Mouse (Mus musculus) forebrain, embryonic 14.5 days (tissue): ENCODE results near the gene Gapt. TPM values are rescaled to one million over a fixed set of nuclear protein-coding genes. Genes with fewer than 3 reads are reported as not detected.
A peak's percentile ranks its signal among the peaks of the same experiment; 100 is the strongest.

ENCODE experiments used
- ATAC-seq: fragments of 200-750 bp; cut with Nextera tagmentation; 2 replicates; pipeline ENCODE4 v1.8.0; 2017; ENCODE audit warnings: mild to moderate bottlenecking, moderate library complexity
- DNase-seq: peaks from one replicate; pipeline ENCODE4 v3.0.0-alpha.2; 2015; ENCODE audit warnings: low spot score
- H3K27ac ChIP-seq: fragments of 300-500 bp; sonication (generic); 2 replicates; pipeline ENCODE4 v1.5.1; 2014; ENCODE audit warnings: low read depth, mild to moderate bottlenecking, control low read depth, low read length, moderate library complexity
- H3K27me3 ChIP-seq: fragments of 300-500 bp; sonication (generic); replicated peaks from 2 replicates; pipeline ENCODE4 v1.6.1; 2014; ENCODE audit warnings: low read length, control low read depth, mixed read lengths; ENCODE audit not compliant: control insufficient read depth, insufficient read depth
- H3K36me3 ChIP-seq: fragments of 300-500 bp; sonication (generic); 2 replicates; pipeline ENCODE4 v1.6.1; 2014; ENCODE audit warnings: low read length, control low read depth; ENCODE audit not compliant: control insufficient read depth, insufficient read depth
- H3K4me1 ChIP-seq: fragments of 300-500 bp; sonication (generic); 2 replicates; pipeline ENCODE4 v1.6.1; 2014; ENCODE audit warnings: antibody characterized with exemption, low read length, control low read depth; ENCODE audit not compliant: control insufficient read depth, insufficient read depth
- H3K4me2 ChIP-seq: fragments of 300-500 bp; sonication (generic); 2 replicates; pipeline ENCODE4 v1.6.1; 2014; ENCODE audit warnings: mild to moderate bottlenecking, control low read depth, low read length
- H3K4me3 ChIP-seq: fragments of 300-500 bp; sonication (generic); 2 replicates; pipeline ENCODE4 v1.5.1; 2014; ENCODE audit warnings: low read depth, low read length, control low read depth
- H3K9ac ChIP-seq: fragments of 300-500 bp; sonication (generic); 2 replicates; pipeline ENCODE4 v1.6.1; 2014; ENCODE audit warnings: mild to moderate bottlenecking, low read length, control low read depth, moderate library complexity
- H3K9me3 ChIP-seq: fragments of 300-500 bp; sonication (generic); replicated peaks from 2 replicates; pipeline ENCODE4 v1.6.1; 2016; ENCODE audit warnings: low read length, control low read depth, mixed read lengths; ENCODE audit not compliant: control insufficient read depth
- WGBS: fragments of 180-500 bp; shearing (Covaris S2); extraction: QIAGEN DNeasy Blood & Tissue Kit; methylation state at CpG from one replicate; pipeline ENCODE4 v1.1.7; 2014; 5-methylcytosine and 5-hydroxymethylcytosine counted together
- polyA plus RNA-seq: library from polyadenylated mRNA; unstranded; fragments of >200 nt; fragmentation: Nextera tagmentation; extraction: Ambion mirVana; gene quantifications from 2 replicates; pipeline ENCODE4 v1.2.1, GENCODE M21; 2014

Gene Gapt
- polyA plus RNA-seq, 1 experiment from 2014 or later: not detected

DNA sequence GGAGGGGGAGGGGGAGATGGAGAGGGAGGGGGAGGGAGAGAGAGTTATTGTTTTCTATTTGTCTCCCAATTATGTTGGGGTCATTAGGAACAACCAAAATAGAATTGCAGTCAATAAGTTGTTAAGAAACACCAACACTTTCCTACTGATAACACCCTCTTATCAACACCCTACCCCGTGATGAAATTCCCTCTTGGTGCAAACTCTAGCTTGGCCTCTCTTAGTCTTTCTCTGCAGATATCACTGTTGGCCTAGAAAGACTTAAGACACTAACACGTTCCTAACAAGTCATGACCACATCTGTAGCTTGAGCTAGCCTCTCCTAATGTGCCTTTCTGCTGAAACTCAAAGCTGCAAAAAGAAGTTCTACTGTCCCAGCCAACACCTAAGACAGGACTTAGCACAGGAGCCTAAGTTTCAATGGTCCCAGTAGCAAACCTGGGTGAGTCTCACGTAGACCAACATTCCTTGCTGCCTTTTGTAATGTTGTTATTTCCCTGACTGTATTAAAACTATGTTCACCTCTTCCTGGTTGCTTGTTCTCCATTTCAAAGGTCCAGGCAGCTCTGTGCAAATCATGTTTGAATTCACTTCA is 11.1 kb upstream of the Gapt start:
- H3K9me3 ChIP-seq: no peaks in the 10 kb centered on the region
- no peak overlapping the region for H3K4me2 ChIP-seq
- DNase-seq: no peak
- H3K4me3 ChIP-seq: no peak overlapping the region
- no peaks in the 10 kb centered on the region for H3K4me1 ChIP-seq
- H3K9ac ChIP-seq: no peak overlapping the region
- H3K27me3 ChIP-seq: no peaks in the 10 kb centered on the region
- 91% methylated on average over 3 of the region's 3 CpGs for WGBS
- no peaks in the 10 kb centered on the region for H3K36me3 ChIP-seq
- no peak overlapping the region for H3K27ac ChIP-seq
- peak; percentile 47 for ATAC-seq

GRCm38 (mm10) chr13:110366477-110366876 is 9.5 kb upstream of the Gapt start:
- no peak overlapping the region for H3K9ac ChIP-seq
- H3K4me2 ChIP-seq: no peak overlapping the region
- no peak overlapping the region for H3K27ac ChIP-seq
- DNase-seq (no peak), ATAC-seq (no peak)
- no peaks in the 10 kb centered on the region for H3K4me1 ChIP-seq
- H3K9me3 ChIP-seq: no peaks in the 10 kb centered on the region
- 88% methylated on average over 3 of the region's 3 CpGs for WGBS
- H3K36me3 ChIP-seq: no peaks in the 10 kb centered on the region
- no peaks in the 10 kb centered on the region for H3K27me3 ChIP-seq
- no peak overlapping the region for H3K4me3 ChIP-seq

DNA sequence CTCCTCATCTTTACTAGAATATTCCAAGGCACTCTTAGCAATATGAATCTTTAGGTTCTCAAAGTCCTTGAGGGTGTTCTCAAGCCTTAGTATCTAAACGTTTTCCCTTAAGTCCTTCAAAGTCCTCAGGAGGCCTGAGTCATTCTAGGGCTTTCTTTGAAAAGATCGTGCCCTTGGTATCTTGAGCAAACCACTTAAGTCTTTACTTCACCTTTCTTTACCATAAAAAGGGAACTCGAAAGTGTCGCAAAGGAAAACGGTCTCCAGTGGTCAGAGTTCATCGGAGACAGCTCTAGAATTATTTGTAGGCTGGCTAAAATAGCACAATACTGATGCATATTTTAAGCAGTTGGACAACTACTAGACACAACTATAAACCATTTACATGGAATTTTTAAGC is 6.7 kb upstream of the Gapt start:
- no peaks in the 10 kb centered on the region for H3K36me3 ChIP-seq

GRCm38 (mm10) chr13:110351051-110351450 is 5.9 kb downstream of the Gapt start:
- H3K9me3 ChIP-seq: no peaks in the 10 kb centered on the region
- WGBS: 84% methylated on average over 6 of the region's 6 CpGs

More for the DNA sequence above, 6.7 kb upstream of the Gapt start:
- H3K4me3 ChIP-seq: no peak overlapping the region
- H3K27ac ChIP-seq: no peak overlapping the region
- no peak overlapping the region for H3K9ac ChIP-seq
- H3K4me2 ChIP-seq: no peak overlapping the region
- H3K9me3 ChIP-seq: no peaks in the 10 kb centered on the region
- DNase-seq (no peak), ATAC-seq (no peak)
- no peaks in the 10 kb centered on the region for H3K4me1 ChIP-seq
- WGBS: 84% methylated on average over 6 of the region's 6 CpGs
- no peaks in the 10 kb centered on the region for H3K27me3 ChIP-seq

GRCm38 (mm10) chr13:110346707-110347106 is 10.3 kb downstream of the Gapt start:
- H3K4me1 ChIP-seq: no peaks in the 10 kb centered on the region
- no peak overlapping the region for H3K27ac ChIP-seq
- H3K4me2 ChIP-seq: no peak overlapping the region
- H3K27me3 ChIP-seq: no peaks in the 10 kb centered on the region
- WGBS: 28% methylated on average over 7 of the region's 7 CpGs
- no peak overlapping the region for H3K9ac ChIP-seq
- no peaks in the 10 kb centered on the region for H3K9me3 ChIP-seq
- ATAC-seq (no peak; the same call in 1 of the 2 replicates), DNase-seq (peak; percentile 70)
- no peak overlapping the region for H3K4me3 ChIP-seq
- H3K36me3 ChIP-seq: no peaks in the 10 kb centered on the region

More at GRCm38 (mm10) chr13:110351051-110351450, 5.9 kb downstream of the Gapt start:
- DNase-seq (no peak), ATAC-seq (no peak)
- H3K27ac ChIP-seq: no peak overlapping the region
- no peaks in the 10 kb centered on the region for H3K36me3 ChIP-seq
- H3K9ac ChIP-seq: no peak overlapping the region
- no peak overlapping the region for H3K4me3 ChIP-seq
- H3K4me1 ChIP-seq: no peaks in the 10 kb centered on the region
- H3K4me2 ChIP-seq: no peak overlapping the region
- no peaks in the 10 kb centered on the region for H3K27me3 ChIP-seq

DNA sequence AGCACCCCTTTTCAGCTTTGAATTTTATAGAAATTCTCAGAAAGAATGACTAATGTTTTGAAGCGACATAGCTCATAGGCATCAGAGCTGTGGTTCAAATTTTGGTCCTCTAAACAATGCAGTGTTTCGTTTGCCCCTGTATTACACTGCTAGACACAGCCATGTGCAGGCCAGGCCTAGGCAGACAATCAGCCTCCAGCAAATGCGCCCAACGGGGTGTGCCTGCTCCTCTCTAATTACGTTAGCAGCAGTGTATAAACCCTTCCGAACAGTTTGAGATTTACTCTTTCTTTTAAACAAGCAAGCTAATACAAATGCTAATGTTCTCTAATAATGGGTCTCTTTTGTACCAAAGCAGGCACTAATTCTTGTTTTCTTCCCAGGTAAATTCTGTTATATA is 14.4 kb downstream of the Gapt start:
- DNase-seq (peak; percentile 31), ATAC-seq (no peak)
- Histone ChIP-seq H3K4me1 (no peaks in the 10 kb centered on the region), H3K27ac (no peak overlapping the region), H3K4me3 (no peak overlapping the region), H3K4me2 (no peak overlapping the region), H3K9me3 (no peaks in the 10 kb centered on the region), H3K36me3 (no peaks in the 10 kb centered on the region), H3K9ac (no peak overlapping the region), H3K27me3 (no peaks in the 10 kb centered on the region)
- WGBS: 12% methylated on average over 6 of the region's 6 CpGs

- peak; percentile 82 for ATAC-seq
- peak; percentile 61 for DNase-seq
- 51% methylated on average over 14 of the region's 14 CpGs for WGBS
These were observed 23.9 kb downstream of the Gapt start for GRCm38 (mm10) chr13:110332958-110333597.

GRCm38 (mm10) chr13:110318746-110319145 is 38.3 kb downstream of the Gapt start:
- ATAC-seq (no peak), DNase-seq (peak; percentile 24)
- Histone ChIP-seq H3K4me1 (no peaks in the 10 kb centered on the region), H3K36me3 (no peaks in the 10 kb centered on the region), H3K9me3 (no peaks in the 10 kb centered on the region), H3K27ac (no peak overlapping the region), H3K9ac (no peak overlapping the region), H3K4me2 (no peak overlapping the region), H3K4me3 (no peak overlapping the region), H3K27me3 (no peaks in the 10 kb centered on the region)
- 67% methylated on average over 4 of the region's 4 CpGs for WGBS

More at GRCm38 (mm10) chr13:110332958-110333597, 23.9 kb downstream of the Gapt start:
- Histone ChIP-seq H3K9ac (no peak overlapping the region), H3K27me3 (no peaks in the 10 kb centered on the region), H3K4me3 (no peak overlapping the region), H3K27ac (no peak overlapping the region), H3K4me2 (no peak overlapping the region), H3K36me3 (no peaks in the 10 kb centered on the region), H3K9me3 (no peaks in the 10 kb centered on the region), H3K4me1 (no peaks in the 10 kb centered on the region)

GRCm38 (mm10) chr13:110307188-110307587 is 49.8 kb downstream of the Gapt start:
- no peak for DNase-seq

More at GRCm38 (mm10) chr13:110307188-110307587, 49.8 kb downstream of the Gapt start:
- WGBS: 89% methylated on average over 5 of the region's 5 CpGs
- no peak overlapping the region for H3K27ac ChIP-seq
- ATAC-seq: no peak
- H3K4me1 ChIP-seq: no peaks in the 10 kb centered on the region
- no peak overlapping the region for H3K9ac ChIP-seq
- no peak overlapping the region for H3K4me3 ChIP-seq
- no peaks in the 10 kb centered on the region for H3K36me3 ChIP-seq
- no peak overlapping the region for H3K4me2 ChIP-seq
- H3K9me3 ChIP-seq: no peaks in the 10 kb centered on the region
- no peaks in the 10 kb centered on the region for H3K27me3 ChIP-seq
